Mouse (Mus musculus) megakaryocyte, embryonic 14.5 days (primary cell): ENCODE results near the gene 6820408C15Rik.

Experiments used
- FLI1 ChIP-seq: IDR thresholded peaks from 2 replicates; pipeline ENCODE4 v1.6.1; 2012; ENCODE audit warnings: low read length, inconsistent platforms, mixed read lengths
- GATA1 ChIP-seq: IDR thresholded peaks from 3 replicates; pipeline ENCODE4 v1.6.1; 2012; ENCODE audit warnings: mixed read lengths, low read length, inconsistent platforms, borderline replicate concordance

DNA sequence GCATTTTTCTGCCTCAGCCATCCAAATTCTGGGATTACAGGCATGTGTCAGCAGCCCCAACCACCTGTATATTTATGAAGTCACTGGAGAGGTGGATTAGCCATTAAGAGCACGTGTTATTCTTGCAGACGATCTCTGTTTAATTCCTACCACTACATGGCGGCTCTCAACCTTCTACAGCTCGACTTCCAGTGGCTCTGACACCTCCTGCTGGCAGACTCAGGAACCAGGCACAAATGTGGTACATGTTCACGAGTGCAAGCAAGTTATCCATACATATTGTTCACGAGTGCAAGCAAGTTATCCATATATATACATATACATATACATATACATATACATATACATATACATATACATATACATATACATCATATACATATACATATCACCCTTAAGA is 77.8 kb downstream of the 6820408C15Rik start:
- TF ChIP-seq GATA1 (no peak), FLI1 (no peak)
